Mouse (Mus musculus): ENCODE data around the gene Atp2b4. TPM values are rescaled to one million over a fixed set of nuclear protein-coding genes. Genes with fewer than 3 reads are reported as not detected.

Gene Atp2b4
- total RNA-seq (2021), result 100 to 1,000 TPM; 245 to 247 TPM
- long read RNA-seq, experiment 1, partial matches to known transcripts, result 6 of 22 reads
- long read RNA-seq, experiment 1, other reads (novel, unspliced or antisense), result 16 of 22 reads
- long read RNA-seq, experiment 2, partial matches to known transcripts, result 20 of 49 reads
- long read RNA-seq, experiment 2, other reads (novel, unspliced or antisense), result 29 of 49 reads

DNA sequence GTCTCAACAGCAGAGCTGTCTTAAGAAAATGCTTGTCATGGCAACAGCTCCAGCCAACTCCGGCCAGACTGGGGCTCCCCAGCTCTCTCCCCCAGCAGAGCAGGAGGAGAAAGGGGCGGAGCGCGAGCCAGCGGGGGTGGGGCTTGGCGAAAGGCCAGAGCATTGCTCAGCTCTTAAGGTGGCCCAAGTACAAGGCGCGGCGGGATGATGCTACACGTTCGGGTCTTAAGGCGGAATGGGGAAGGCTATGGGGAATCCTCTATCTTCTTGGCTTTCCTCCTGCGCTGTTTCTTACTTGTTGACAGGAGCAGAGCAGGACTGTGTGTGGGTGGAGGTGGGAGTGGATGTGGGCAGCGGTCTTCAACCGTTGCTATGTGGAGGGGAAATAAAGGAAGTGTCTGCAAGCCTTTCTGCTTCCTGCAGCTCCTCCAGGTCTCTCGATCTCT is at the start of gene Atp2b4:
Atp2b4 (minus strand) TSS at position 94 of the 446 bp plus-strand sequence.
- H3K27ac ChIP-seq, result peak within 1 kb of the TSS; percentile 66
- intact Hi-C loops (cut with DNase I), result loop anchor here (1.0 to 2.0 kb wide), 2 partner anchors 64 to 96 kb away; no protein-coding TSS in a partner anchor
- no peak for TF ChIP-seq CTCF (IDR thresholded peaks at IDR 0.05)
- peak; percentile 92 to 95 for DNase-seq (ENCODE audit: extremely low spot score in 1 of 2, low spot score in 2 of 2)
- peak within 1 kb of the TSS; percentile 64 for H3K4me3 ChIP-seq

GRCm38 (mm10) chr1:133844734-133845133 is 43.9 kb upstream of the Atp2b4 start:
- TF ChIP-seq CTCF (IDR thresholded peaks at IDR 0.05), result no peak
- no peak for DNase-seq (ENCODE audit: extremely low spot score in 1 of 2, low spot score in 2 of 2)
- no peak overlapping the region for H3K4me3 ChIP-seq
- intact Hi-C loops (cut with DNase I), result no loop called here
- H3K27ac ChIP-seq, result no peak overlapping the region

GRCm38 (mm10) chr1:133843900-133844299 is 43.1 kb upstream of the Atp2b4 start:
- H3K4me3 ChIP-seq, result no peak overlapping the region
- intact Hi-C loops (cut with DNase I), result no loop called here
- no peak for DNase-seq (ENCODE audit: extremely low spot score in 1 of 2, low spot score in 2 of 2)

GRCm38 (mm10) chr1:133843370-133843769 is 42.5 kb upstream of the Atp2b4 start:
- Histone ChIP-seq H3K27ac (no peak overlapping the region), H3K4me3 (no peak overlapping the region)
- intact Hi-C loops (cut with DNase I), result no loop called here
- no peak for DNase-seq (ENCODE audit: extremely low spot score in 1 of 2, low spot score in 2 of 2)
- TF ChIP-seq CTCF (IDR thresholded peaks at IDR 0.05), result no peak

More at GRCm38 (mm10) chr1:133843900-133844299, 43.1 kb upstream of the Atp2b4 start:
- TF ChIP-seq CTCF (IDR thresholded peaks at IDR 0.05), result no peak
- H3K27ac ChIP-seq, result no peak overlapping the region

- intact Hi-C loops (cut with DNase I), result no loop called here
- peak overlapping the region; percentile 75 for H3K27ac ChIP-seq
- DNase-seq (ENCODE audit: extremely low spot score in 1 of 2, low spot score in 2 of 2), result peak; percentile 61 to 69
- H3K4me3 ChIP-seq, result no peak overlapping the region
- TF ChIP-seq CTCF (IDR thresholded peaks at IDR 0.05), result no peak
Measured at GRCm38 (mm10) chr1:133842074-133842725, 41.4 kb upstream of the Atp2b4 start.

- H3K27ac ChIP-seq, result no peak overlapping the region
- no peak overlapping the region for H3K4me3 ChIP-seq
- intact Hi-C loops (cut with DNase I), result no loop called here
- no peak for TF ChIP-seq CTCF (IDR thresholded peaks at IDR 0.05)
- no peak for DNase-seq (ENCODE audit: extremely low spot score in 1 of 2, low spot score in 2 of 2)
Measured at GRCm38 (mm10) chr1:133841171-133841926, 40.5 kb upstream of the Atp2b4 start.

DNA sequence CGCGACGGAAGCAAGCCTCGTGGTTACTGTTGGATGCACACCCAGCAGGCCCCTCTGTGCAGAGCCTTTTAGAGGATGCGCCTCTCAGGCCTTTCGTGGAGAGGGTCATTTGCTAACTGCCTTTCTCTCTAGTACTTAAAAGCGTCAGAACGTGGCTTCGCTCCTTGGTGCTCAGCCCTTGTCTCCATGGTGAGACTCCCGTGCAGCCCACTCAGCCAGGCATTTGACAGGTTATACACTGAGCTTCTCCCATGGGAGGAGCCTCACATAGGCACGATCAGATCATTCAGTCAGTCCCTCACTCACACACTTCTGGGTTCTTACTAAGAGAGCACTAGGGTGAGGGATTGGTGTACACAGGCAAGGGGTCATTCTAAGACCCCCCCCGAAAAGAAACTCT is 39.7 kb upstream of the Atp2b4 start:
- no peak overlapping the region for H3K27ac ChIP-seq
- H3K4me3 ChIP-seq, result no peak overlapping the region
- no peak for DNase-seq (ENCODE audit: extremely low spot score in 1 of 2, low spot score in 2 of 2)
- TF ChIP-seq CTCF (IDR thresholded peaks at IDR 0.05), result no peak
- intact Hi-C loops (cut with DNase I), result no loop called here

GRCm38 (mm10) chr1:133834309-133834708 is 33.5 kb upstream of the Atp2b4 start:
- intact Hi-C loops (cut with DNase I), result no loop called here
- Histone ChIP-seq H3K4me3 (no peak overlapping the region), H3K27ac (no peak overlapping the region)
- TF ChIP-seq CTCF (IDR thresholded peaks at IDR 0.05), result no peak
- no peak for DNase-seq (ENCODE audit: extremely low spot score in 1 of 2, low spot score in 2 of 2)

GRCm38 (mm10) chr1:133832781-133833180 is 31.9 kb upstream of the Atp2b4 start:
- TF ChIP-seq CTCF (IDR thresholded peaks at IDR 0.05), result no peak
- no peak for DNase-seq (ENCODE audit: extremely low spot score in 1 of 2, low spot score in 2 of 2)
- intact Hi-C loops (cut with DNase I), result no loop called here
- Histone ChIP-seq H3K27ac (no peak overlapping the region), H3K4me3 (no peak overlapping the region)

GRCm38 (mm10) chr1:133826193-133826592 is 25.4 kb upstream of the Atp2b4 start:
- intact Hi-C loops (cut with DNase I), result no loop called here
- Histone ChIP-seq H3K4me3 (no peak overlapping the region), H3K27ac (no peak overlapping the region)
- TF ChIP-seq CTCF (IDR thresholded peaks at IDR 0.05), result no peak
- DNase-seq (ENCODE audit: extremely low spot score in 1 of 2, low spot score in 2 of 2), result no peak

DNA sequence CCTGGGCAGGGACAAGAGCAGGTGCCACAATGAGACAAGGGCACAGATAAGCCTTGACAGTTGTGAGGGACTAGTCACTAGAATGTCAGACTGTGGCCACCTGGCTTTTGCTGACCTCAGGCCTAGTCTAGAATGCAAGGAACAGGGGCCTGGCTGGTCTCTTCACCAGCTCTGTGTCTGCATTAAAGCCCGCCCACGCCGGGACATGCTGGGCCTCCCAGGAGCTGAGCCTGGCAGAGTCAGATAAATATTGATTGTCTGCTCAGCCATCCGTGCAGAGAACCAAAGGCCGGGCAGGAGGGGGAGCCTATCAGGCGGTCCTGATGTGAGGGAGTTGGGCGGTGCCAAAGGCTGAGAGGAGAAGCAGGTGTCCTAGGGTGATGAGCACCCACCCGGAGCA is 24.7 kb upstream of the Atp2b4 start:
- Histone ChIP-seq H3K27ac (no peak overlapping the region), H3K4me3 (no peak overlapping the region)
- no peak for TF ChIP-seq CTCF (IDR thresholded peaks at IDR 0.05)
- DNase-seq (ENCODE audit: extremely low spot score in 1 of 2, low spot score in 2 of 2), result no peak
- intact Hi-C loops (cut with DNase I), result no loop called here

DNA sequence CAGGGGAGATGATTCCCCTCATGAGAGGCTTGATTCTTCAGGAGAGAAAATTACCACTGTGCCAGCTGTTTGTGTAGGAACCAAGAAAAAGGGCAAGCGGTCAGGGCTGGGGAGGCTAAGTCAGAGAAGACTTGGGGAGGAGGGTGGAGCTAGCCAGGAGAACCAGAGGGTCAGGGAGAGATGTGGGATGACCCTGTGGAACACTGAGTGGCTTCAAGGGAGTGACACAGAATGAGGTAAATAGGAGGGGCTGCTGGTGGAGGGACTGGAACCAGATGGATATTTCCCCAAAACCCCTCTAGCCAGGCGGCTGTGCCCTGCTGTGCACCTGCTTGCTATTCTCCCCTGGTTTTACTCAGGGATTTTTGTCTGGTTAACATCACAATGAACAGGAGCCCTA is 24.3 kb upstream of the Atp2b4 start:
- Histone ChIP-seq H3K27ac (no peak overlapping the region), H3K4me3 (no peak overlapping the region)
- TF ChIP-seq CTCF (IDR thresholded peaks at IDR 0.05), result no peak
- DNase-seq (ENCODE audit: extremely low spot score in 1 of 2, low spot score in 2 of 2), result no peak
- intact Hi-C loops (cut with DNase I), result no loop called here
